Mouse (Mus musculus) embryonic facial prominence, embryonic 11.5 days (tissue): ENCODE results near the gene Gfer. TPM values are rescaled to one million over a fixed set of nuclear protein-coding genes. Genes with fewer than 3 reads are reported as not detected.
A peak's percentile ranks its signal among the peaks of the same experiment; 100 is the strongest.
"Not testable (repeated sequence)": the region's sequence is repeated elsewhere in the genome, so short reads cannot be mapped to it uniquely, and the experiment has no call there.

Experiments used
- ATAC-seq: fragments of 200-750 bp; cut with Nextera tagmentation; replicated peaks from 2 replicates; pipeline ENCODE4 v1.8.0; 2017; ENCODE audit warnings: low read depth; ENCODE audit not compliant: insufficient number of reproducible peaks, low FRiP score, low TSS enrichment
- DNase-seq: peaks from one replicate; pipeline ENCODE4 v3.0.0-alpha.2; 2015; ENCODE audit warnings: low spot score
- H3K27ac ChIP-seq: fragments of 300-500 bp; sonication (generic); replicated peaks from 2 replicates; pipeline ENCODE4 v1.5.1; 2014; ENCODE audit warnings: mild to moderate bottlenecking, low read depth, low read length, control low read depth
- H3K27me3 ChIP-seq: fragments of 300-500 bp; sonication (generic); 2 replicates; pipeline ENCODE4 v1.6.1; 2014; ENCODE audit warnings: mild to moderate bottlenecking, low read length, moderate library complexity, mixed read lengths; ENCODE audit not compliant: control insufficient read depth, insufficient read depth
- H3K36me3 ChIP-seq: fragments of 300-500 bp; sonication (generic); replicated peaks from 2 replicates; pipeline ENCODE4 v1.6.1; 2014; ENCODE audit warnings: low read depth, mild to moderate bottlenecking, low read length, moderate library complexity, mixed read lengths; ENCODE audit not compliant: control insufficient read depth, insufficient read depth
- H3K4me1 ChIP-seq: fragments of 300-500 bp; sonication (generic); 2 replicates; pipeline ENCODE4 v1.6.1; 2014; ENCODE audit warnings: low read length, mixed read lengths; ENCODE audit not compliant: control insufficient read depth, insufficient read depth
- H3K4me2 ChIP-seq: fragments of 300-500 bp; sonication (generic); 2 replicates; pipeline ENCODE4 v1.6.1; 2014; ENCODE audit warnings: low read depth, mild to moderate bottlenecking, control low read depth, low read length, moderate library complexity
- H3K4me3 ChIP-seq: fragments of 300-500 bp; sonication (generic); 2 replicates; pipeline ENCODE4 v1.5.1; 2014; ENCODE audit warnings: low read depth, low read length, control low read depth
- H3K9ac ChIP-seq: fragments of 300-500 bp; sonication (generic); replicated peaks from 2 replicates; pipeline ENCODE4 v1.6.1; 2014; ENCODE audit warnings: mild to moderate bottlenecking, control low read depth, low read length
- H3K9me3 ChIP-seq: fragments of 300-500 bp; sonication (generic); replicated peaks from 2 replicates; pipeline ENCODE4 v1.6.1; 2016; ENCODE audit warnings: mild to moderate bottlenecking, low read length, inconsistent platforms, mixed read lengths; ENCODE audit not compliant: control insufficient read depth
- WGBS: fragments of 180-500 bp; shearing (Covaris S2); extraction: QIAGEN DNeasy Blood & Tissue Kit; methylation state at CpG from one replicate; pipeline ENCODE4 v1.1.7; 2014; 5-methylcytosine and 5-hydroxymethylcytosine counted together
- polyA plus RNA-seq: library from polyadenylated mRNA; unstranded; fragments of >200 nt; fragmentation: Nextera tagmentation; extraction: Ambion mirVana; gene quantifications from 2 replicates; pipeline ENCODE4 v1.2.1, GENCODE M21; 2014

Gene Gfer
- polyA plus RNA-seq, 1 experiment from 2014 or later = 52.4 TPM

GRCm38 (mm10) chr17:24727618-24728017, 31.7 kb upstream of the Gfer start, which contains the start of gene Rpl3l:
TSS of gene Rpl3l (plus strand) at chr17:24727820.
- 76% methylated on average over 2 of the region's 2 CpGs for WGBS
- no peak within 1 kb of the TSS for H3K4me2 ChIP-seq
- no peaks in the 10 kb centered on the region; the same call in 1 of the 2 replicates for H3K4me1 ChIP-seq
- H3K4me3 ChIP-seq = no peak within 1 kb of the TSS
- H3K9ac ChIP-seq = no peak within 1 kb of the TSS
- H3K27me3 ChIP-seq = no peaks in the 10 kb centered on the region
- no peak for DNase-seq
- no peak for ATAC-seq
- H3K9me3 ChIP-seq = no peaks in the 10 kb centered on the region
- H3K27ac ChIP-seq = no peak within 1 kb of the TSS
- H3K36me3 ChIP-seq = no peaks in the 10 kb centered on the region

- Histone ChIP-seq H3K27ac (no peak overlapping the region), H3K9me3 (no peaks in the 10 kb centered on the region), H3K4me3 (no peak overlapping the region), H3K4me1 (no peaks in the 10 kb centered on the region; the same call in 1 of the 2 replicates), H3K36me3 (peaks cover 8% of the 10 kb centered on the region), H3K27me3 (no peaks in the 10 kb centered on the region), H3K9ac (no peak overlapping the region), H3K4me2 (no peak overlapping the region)
- DNase-seq (no peak), ATAC-seq (no peak)
- 74% methylated on average over 3 of the region's 3 CpGs for WGBS
These were observed 29.9 kb upstream of the Gfer start for GRCm38 (mm10) chr17:24725637-24726390.

- Histone ChIP-seq H3K27ac (peak within 1 kb of the TSS; percentile 56), H3K27me3 (no peaks in the 10 kb centered on the region), H3K4me3 (peak within 1 kb of the TSS; percentile 60), H3K36me3 (peaks cover 8% of the 10 kb centered on the region), H3K9me3 (no peaks in the 10 kb centered on the region), H3K4me1 (no peaks in the 10 kb centered on the region; the same call in 1 of the 2 replicates), H3K9ac (peak within 1 kb of the TSS; percentile 71), H3K4me2 (peak within 1 kb of the TSS; percentile 56)
- peak; percentile 98 for DNase-seq
- WGBS = under 1% methylated on average over 30 of the region's 30 CpGs
- ATAC-seq = peak; percentile 77
These were observed 28.2 kb upstream of the Gfer start, which contains the start of gene Ndufb10 for GRCm38 (mm10) chr17:24724184-24724583. TSS of gene Ndufb10 (minus strand) at chr17:24724478.

- peak; percentile 12; the same call in 1 of the 2 replicates for ATAC-seq
- WGBS = 1% methylated on average over 15 of the region's 15 CpGs
- no peaks in the 10 kb centered on the region for H3K9me3 ChIP-seq
These were observed 27.9 kb upstream of the Gfer start for GRCm38 (mm10) chr17:24723881-24724180.

GRCm38 (mm10) chr17:24723122-24723880, 27.3 kb upstream of the Gfer start:
- 5% methylated on average over 12 of the region's 12 CpGs for WGBS
- Histone ChIP-seq H3K4me1 (no peaks in the 10 kb centered on the region; the same call in 1 of the 2 replicates), H3K27me3 (no peaks in the 10 kb centered on the region), H3K4me2 (peak overlapping the region; percentile 56), H3K4me3 (peak overlapping the region; percentile 60), H3K36me3 (peaks cover 8% of the 10 kb centered on the region), H3K27ac (no peak overlapping the region), H3K9me3 (no peaks in the 10 kb centered on the region), H3K9ac (peak overlapping the region; percentile 71)
- no peak for DNase-seq
- ATAC-seq = no peak

More at GRCm38 (mm10) chr17:24723881-24724180, 27.9 kb upstream of the Gfer start:
- Histone ChIP-seq H3K4me2 (peak overlapping the region; percentile 56), H3K4me1 (no peaks in the 10 kb centered on the region; the same call in 1 of the 2 replicates), H3K27ac (peak overlapping the region; percentile 56), H3K4me3 (peak overlapping the region; percentile 60), H3K36me3 (peaks cover 8% of the 10 kb centered on the region), H3K9ac (peak overlapping the region; percentile 71), H3K27me3 (no peaks in the 10 kb centered on the region)
- peak; percentile 19 for DNase-seq

GRCm38 (mm10) chr17:24722220-24722924, 26.4 kb upstream of the Gfer start:
- no peaks in the 10 kb centered on the region for H3K9me3 ChIP-seq
- no peaks in the 10 kb centered on the region; the same call in 1 of the 2 replicates for H3K4me1 ChIP-seq
- H3K9ac ChIP-seq = no peak overlapping the region
- peak overlapping the region; percentile 8; the same call in 1 of the 2 replicates for H3K4me2 ChIP-seq
- 37% methylated on average over 13 of the region's 13 CpGs for WGBS
- no peaks in the 10 kb centered on the region for H3K27me3 ChIP-seq
- no peak for DNase-seq
- 0 out of 2 replicates have a peak overlapping the region, but pooled peaks have one; percentile 4 for H3K4me3 ChIP-seq
- ATAC-seq = no peak
- H3K27ac ChIP-seq = no peak overlapping the region
- peaks cover 8% of the 10 kb centered on the region for H3K36me3 ChIP-seq

GRCm38 (mm10) chr17:24721383-24721955, 25.5 kb upstream of the Gfer start:
- not testable (repeated sequence) for ATAC-seq, H3K27ac ChIP-seq
- WGBS = 65% methylated on average over 7 of the region's 7 CpGs

More at GRCm38 (mm10) chr17:24721383-24721955, 25.5 kb upstream of the Gfer start:
- H3K9ac ChIP-seq = peak overlapping the region; percentile 43
- H3K9me3 ChIP-seq, H3K4me1 ChIP-seq, H3K36me3 ChIP-seq, DNase-seq, H3K27me3 ChIP-seq: not testable (repeated sequence)
- peak overlapping the region; percentile 75 for H3K4me3 ChIP-seq
- peak overlapping the region; percentile 49 for H3K4me2 ChIP-seq
